Mouse (Mus musculus): ENCODE measurements around the gene Supt3. TPM values are rescaled to one million over a fixed set of nuclear protein-coding genes. Genes with fewer than 3 reads are reported as not detected.

Gene Supt3
- polyA plus RNA-seq (2012; rRNA removed) = 6.4 and 8.9 TPM in 2 replicates

DNA sequence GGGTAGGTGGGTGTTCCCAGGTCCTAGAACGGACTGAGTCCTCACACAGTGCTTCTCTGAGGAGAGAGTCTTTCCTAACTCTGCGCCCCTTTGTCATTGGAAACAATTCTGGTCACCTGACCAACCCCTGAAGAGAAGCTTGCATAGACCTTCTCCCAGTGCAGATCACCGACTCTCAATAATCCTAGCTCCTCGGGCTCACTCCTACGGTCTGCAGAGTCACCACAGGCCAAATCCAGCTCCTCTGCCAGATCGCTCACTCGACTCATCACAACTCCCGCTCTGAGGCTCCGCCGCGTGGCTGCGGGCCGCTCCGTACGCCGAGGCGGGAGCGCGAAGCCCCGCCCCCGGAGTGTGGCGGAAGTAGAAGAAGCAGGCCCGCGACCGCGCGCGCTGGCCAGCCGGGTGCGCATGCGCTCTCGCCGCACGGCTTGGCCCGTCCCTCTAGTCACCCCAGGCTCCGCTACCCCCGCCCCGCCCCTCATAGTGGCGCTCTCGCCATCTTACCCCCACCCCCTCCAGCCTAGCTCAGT lies at the start of gene Supt3:
Supt3 (plus strand) TSS at position 415 of the 533 bp plus-strand sequence.
- DNase-seq (ENCODE audit: low read depth) = peak; percentile 98
- peak; percentile 60; the same call in 1 of the 2 replicates for TF ChIP-seq POLR2A (IDR thresholded peaks at IDR 0.05; ENCODE audit: borderline replicate concordance, extremely low read depth, insufficient read depth, insufficient read length, poor library complexity, severe bottlenecking)
- peak; percentile 1; the same call in 1 of the 2 replicates for TF ChIP-seq CTCF (IDR thresholded peaks at IDR 0.05; ENCODE audit: borderline replicate concordance, extremely low read depth, insufficient read depth, insufficient read length)

DNA sequence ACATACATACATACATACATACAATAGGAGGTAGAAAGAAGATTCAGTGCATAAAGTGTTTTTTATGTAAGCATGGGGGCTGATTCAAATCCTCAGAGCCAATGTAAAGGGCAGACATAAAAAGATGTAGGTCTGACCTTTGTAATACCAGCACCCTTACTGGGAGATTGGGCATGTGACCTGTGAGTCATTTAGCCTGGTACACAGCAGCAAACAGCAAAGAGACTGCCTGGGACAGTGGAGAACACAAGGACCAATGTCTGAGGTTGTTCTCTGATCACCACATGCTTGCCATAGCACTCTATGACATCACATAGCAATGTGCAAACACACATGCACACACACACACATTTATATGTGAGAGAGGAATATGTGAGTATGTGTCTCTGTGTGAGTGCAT lies 49.3 kb upstream of the Supt3 start:
- no peak for TF ChIP-seq POLR2A (IDR thresholded peaks at IDR 0.05; ENCODE audit: borderline replicate concordance, extremely low read depth, insufficient read depth, insufficient read length, poor library complexity, severe bottlenecking)
- TF ChIP-seq CTCF (IDR thresholded peaks at IDR 0.05; ENCODE audit: borderline replicate concordance, extremely low read depth, insufficient read depth, insufficient read length) = no peak

GRCm38 (mm10) chr17:44728464-44728863 lies 48.5 kb upstream of the Supt3 start:
- no peak for DNase-seq (ENCODE audit: low read depth)
- TF ChIP-seq CTCF (IDR thresholded peaks at IDR 0.05; ENCODE audit: borderline replicate concordance, extremely low read depth, insufficient read depth, insufficient read length) (no peak), POLR2A (IDR thresholded peaks at IDR 0.05; ENCODE audit: borderline replicate concordance, extremely low read depth, insufficient read depth, insufficient read length, poor library complexity, severe bottlenecking) (no peak)

More for the DNA sequence above, 49.3 kb upstream of the Supt3 start:
- no peak for DNase-seq (ENCODE audit: low read depth)

- peak; percentile 36 for DNase-seq (ENCODE audit: low read depth)
Observed at GRCm38 (mm10) chr17:44733544-44734310, 43.2 kb upstream of the Supt3 start.

DNA sequence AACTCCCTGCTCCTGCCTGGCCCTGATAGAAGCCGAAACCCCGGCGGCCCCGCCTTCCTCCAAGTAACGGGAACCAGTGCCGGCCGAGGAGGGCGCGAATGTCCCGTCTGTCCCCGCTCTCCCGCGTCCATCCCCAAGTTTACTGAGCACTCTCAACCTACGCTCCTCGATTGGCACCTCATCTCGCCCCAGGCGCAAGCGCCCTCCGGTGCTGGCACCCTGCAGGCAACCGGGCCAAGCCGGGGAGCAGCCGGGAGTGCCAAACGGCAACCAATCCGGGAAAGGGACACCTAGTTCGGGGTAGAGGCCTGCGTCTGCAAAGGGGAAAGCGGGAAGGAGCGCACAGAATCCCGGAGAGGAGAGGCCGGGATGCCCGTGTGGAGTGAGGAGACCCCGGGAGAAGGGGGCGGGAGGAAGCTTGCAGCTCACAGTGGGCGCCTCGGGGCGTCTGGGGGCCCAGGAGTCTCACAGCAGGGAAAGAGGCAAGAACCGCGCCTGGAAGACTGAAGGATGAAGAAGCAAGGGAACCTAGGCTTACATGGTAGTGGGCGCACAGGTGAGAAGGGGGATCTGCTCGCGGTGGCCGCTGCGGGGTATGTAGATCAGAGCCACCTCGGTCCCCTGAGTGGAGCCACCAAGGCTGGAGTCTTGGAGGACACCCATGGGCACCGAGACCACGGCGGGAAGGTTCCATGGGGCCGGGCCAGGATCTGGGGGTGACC lies 42.3 kb upstream of the Supt3 start:
- peak; percentile 50 for DNase-seq (ENCODE audit: low read depth)
- TF ChIP-seq CTCF (IDR thresholded peaks at IDR 0.05; ENCODE audit: borderline replicate concordance, extremely low read depth, insufficient read depth, insufficient read length) = no peak
- TF ChIP-seq POLR2A (IDR thresholded peaks at IDR 0.05; ENCODE audit: borderline replicate concordance, extremely low read depth, insufficient read depth, insufficient read length, poor library complexity, severe bottlenecking) = no peak

More at GRCm38 (mm10) chr17:44733544-44734310, 43.2 kb upstream of the Supt3 start:
- no peak for TF ChIP-seq POLR2A (IDR thresholded peaks at IDR 0.05; ENCODE audit: borderline replicate concordance, extremely low read depth, insufficient read depth, insufficient read length, poor library complexity, severe bottlenecking)
- no peak for TF ChIP-seq CTCF (IDR thresholded peaks at IDR 0.05; ENCODE audit: borderline replicate concordance, extremely low read depth, insufficient read depth, insufficient read length)

DNA sequence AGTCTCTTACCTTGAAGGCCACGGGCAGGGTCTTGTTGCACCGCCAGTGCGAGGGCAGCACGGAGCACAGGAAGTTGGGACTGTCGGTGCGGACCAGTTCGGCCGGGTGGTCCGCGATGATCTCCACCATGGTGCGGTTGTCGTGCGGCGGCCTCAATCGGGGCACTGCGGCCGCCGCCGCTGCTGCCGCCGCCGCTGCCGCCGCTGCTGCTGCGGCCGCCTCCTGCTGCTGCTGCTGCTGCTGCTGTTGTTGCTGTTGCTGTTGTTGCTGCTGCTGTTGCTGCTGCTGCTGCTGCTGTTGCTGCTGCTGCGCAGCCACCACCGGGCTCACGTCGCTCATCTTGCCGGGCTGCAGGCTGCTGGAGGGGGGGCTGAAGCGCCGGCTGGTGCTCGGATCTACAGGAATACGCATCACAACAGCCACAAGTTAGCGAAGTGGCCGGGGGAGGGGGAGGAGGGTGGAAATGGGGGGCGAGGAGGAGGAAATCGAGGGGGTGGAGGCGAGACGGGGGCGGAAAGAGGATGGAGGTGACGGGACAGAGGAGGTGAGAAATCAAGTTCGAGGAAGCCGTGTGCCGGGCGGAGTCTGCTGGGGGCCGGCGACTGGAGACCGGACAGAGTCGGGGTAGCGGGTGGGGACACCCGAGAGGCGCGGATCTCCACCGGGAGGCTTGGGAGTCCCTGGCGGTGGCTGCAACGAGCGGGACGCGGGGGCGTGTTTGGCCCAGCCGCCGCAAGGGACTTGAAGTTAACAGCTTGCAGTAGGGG lies 41.5 kb upstream of the Supt3 start:
- peak; percentile 61 for DNase-seq (ENCODE audit: low read depth)
- TF ChIP-seq CTCF (IDR thresholded peaks at IDR 0.05; ENCODE audit: borderline replicate concordance, extremely low read depth, insufficient read depth, insufficient read length) (no peak), POLR2A (IDR thresholded peaks at IDR 0.05; ENCODE audit: borderline replicate concordance, extremely low read depth, insufficient read depth, insufficient read length, poor library complexity, severe bottlenecking) (no peak)

DNA sequence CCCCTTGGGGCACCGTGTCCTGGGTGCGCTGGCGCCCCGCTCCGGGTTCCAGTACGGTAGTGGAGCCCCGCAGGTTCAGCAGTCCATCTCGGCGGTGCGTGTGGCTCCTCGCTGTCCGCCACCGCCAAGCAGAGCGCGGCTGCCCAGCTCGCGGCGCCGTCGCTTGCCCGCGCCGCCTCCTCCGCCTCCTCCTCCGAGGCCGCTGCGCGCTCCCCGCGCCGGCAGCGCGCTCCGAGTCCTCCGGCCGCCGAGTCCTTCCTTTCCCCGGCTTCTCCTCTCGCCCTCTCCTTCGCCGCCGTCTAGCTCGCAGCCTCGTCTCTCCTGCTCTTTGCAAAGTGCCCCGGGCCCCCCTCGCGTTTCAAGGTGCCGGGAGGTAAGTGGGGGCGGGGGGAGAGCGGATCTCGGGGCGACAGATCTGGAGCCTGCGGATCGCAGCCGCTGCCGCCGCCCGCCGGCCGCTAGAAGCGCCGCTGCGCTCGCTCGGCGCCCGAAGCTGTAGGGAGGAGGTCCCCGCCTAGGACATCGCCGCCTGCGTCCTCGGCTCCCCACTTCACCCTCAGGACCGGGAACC lies 40.9 kb upstream of the Supt3 start:
- peak; percentile 86 for DNase-seq (ENCODE audit: low read depth)
- TF ChIP-seq CTCF (IDR thresholded peaks at IDR 0.05; ENCODE audit: borderline replicate concordance, extremely low read depth, insufficient read depth, insufficient read length) = peak; percentile 21; the same call in 1 of the 2 replicates
- 0 out of 2 replicates have a peak, but pooled peaks have one; percentile 20 for TF ChIP-seq POLR2A (IDR thresholded peaks at IDR 0.05; ENCODE audit: borderline replicate concordance, extremely low read depth, insufficient read depth, insufficient read length, poor library complexity, severe bottlenecking)

DNA sequence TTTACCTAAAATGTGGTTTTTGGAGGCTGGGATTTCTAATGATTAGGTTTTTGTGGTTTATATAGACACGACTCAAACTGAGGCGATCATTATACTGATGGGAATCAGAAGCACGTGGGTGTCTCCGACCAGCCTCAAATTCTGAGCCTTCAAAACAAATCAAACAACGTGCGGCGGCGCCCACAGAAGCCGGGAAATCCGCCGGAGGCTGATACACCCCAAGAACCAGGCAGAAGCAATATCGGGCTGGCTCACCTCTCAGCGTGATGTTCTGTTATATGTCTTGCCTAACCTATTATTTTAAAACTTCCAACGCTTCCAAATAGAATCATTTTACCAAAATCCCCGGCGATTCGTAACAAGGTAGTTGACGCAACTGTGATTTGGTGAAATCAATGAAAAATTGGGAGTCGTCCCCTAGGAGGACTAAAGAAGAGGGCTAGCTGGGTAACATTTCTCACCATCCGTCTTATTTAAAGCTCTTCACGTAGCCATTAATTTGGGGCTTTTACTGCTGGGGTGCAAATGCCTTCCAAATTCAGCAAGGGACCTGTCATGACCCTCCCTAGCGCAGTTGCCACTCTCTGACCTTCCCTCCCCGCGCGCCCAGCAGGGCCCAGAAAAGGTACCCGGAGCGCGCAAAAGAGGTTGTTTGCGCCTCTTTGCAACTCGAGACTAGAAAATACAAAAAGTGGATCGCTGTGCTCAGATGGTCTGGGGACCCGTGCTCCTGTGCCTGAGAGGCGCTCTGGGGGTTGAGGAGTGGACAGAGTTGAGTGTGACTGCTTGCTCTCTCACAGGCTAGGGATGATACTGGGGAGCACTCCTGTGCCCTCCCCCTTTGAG lies 39.5 kb upstream of the Supt3 start:
- TF ChIP-seq CTCF (IDR thresholded peaks at IDR 0.05; ENCODE audit: borderline replicate concordance, extremely low read depth, insufficient read depth, insufficient read length) = no peak
- TF ChIP-seq POLR2A (IDR thresholded peaks at IDR 0.05; ENCODE audit: borderline replicate concordance, extremely low read depth, insufficient read depth, insufficient read length, poor library complexity, severe bottlenecking) = no peak
- peak; percentile 39 for DNase-seq (ENCODE audit: low read depth)

GRCm38 (mm10) chr17:44738121-44738637 lies 38.8 kb upstream of the Supt3 start:
- TF ChIP-seq CTCF (IDR thresholded peaks at IDR 0.05; ENCODE audit: borderline replicate concordance, extremely low read depth, insufficient read depth, insufficient read length) (no peak), POLR2A (IDR thresholded peaks at IDR 0.05; ENCODE audit: borderline replicate concordance, extremely low read depth, insufficient read depth, insufficient read length, poor library complexity, severe bottlenecking) (no peak)
- no peak for DNase-seq (ENCODE audit: low read depth)
